In genomic region chr8:82356091-82356490, GRCm38 (mm10) we compare ENCODE assay signal across 24 mouse cellular contexts. TPM values are rescaled to one million over a fixed set of nuclear protein-coding genes. Genes with fewer than 3 reads are reported as not detected.
DNase-seq lines count a peak whose midpoint lies in the region; ATAC-seq lines count a peak whose summit lies in the region.
"Had no signal": no experiment of that assay in that cellular context is flagged by ENCODE, and none has a peak within 500 bp of the region (broad histone marks: within the 10 kb centered on the region; RNA-seq: fewer than 3 reads in every experiment).

No protein-coding gene starts in this region.

- WGBS in neural tube, embryonic 13.5 days: 46% methylated on average over 2 of the region's 2 CpGs

- H3K36me3 ChIP-seq in neural tube, embryonic 13.5 days: no peaks in the 10 kb centered on the region
- H3K36me3 ChIP-seq: G1E; kidney, embryonic 15.5 days; liver, embryonic 12.5 days had no signal

- no peaks in the 10 kb centered on the region for H3K27me3 ChIP-seq in neural tube, embryonic 13.5 days
- H3K27me3 ChIP-seq: heart, embryonic 13.5 days; kidney, embryonic 15.5 days; liver, embryonic 12.5 days; Patski had no signal

- no peak overlapping the region for H3K9ac ChIP-seq in neural tube, embryonic 13.5 days
- H3K9ac ChIP-seq: forebrain, postnatal 0 days; heart, embryonic 13.5 days; kidney, embryonic 15.5 days; liver, embryonic 12.5 days; liver, postnatal 0 days had no signal

- H3K4me3 ChIP-seq in neural tube, embryonic 13.5 days: no peak overlapping the region
- H3K4me3 ChIP-seq: erythroblast, embryonic 14.5 days; heart, embryonic 13.5 days; kidney, embryonic 15.5 days; liver, embryonic 12.5 days had no signal

- H3K9me3 ChIP-seq in neural tube, embryonic 13.5 days: no peaks in the 10 kb centered on the region
- H3K9me3 ChIP-seq: G1E; heart, embryonic 13.5 days; kidney, embryonic 15.5 days; liver, embryonic 12.5 days had no signal

- H3K4me1 ChIP-seq in neural tube, embryonic 13.5 days (replicated peaks): no peaks in the 10 kb centered on the region
- H3K4me1 ChIP-seq: kidney, embryonic 15.5 days had no signal

- peak; percentile 36; the same call in 1 of the 2 replicates for ATAC-seq in neural tube, embryonic 13.5 days (ENCODE audit: low read depth)
- ATAC-seq: forebrain, postnatal 0 days; liver, embryonic 12.5 days; liver, postnatal 0 days; Patski had no signal

- peak; percentile 5 for DNase-seq in cerebellum, adult 11 months
- DNase-seq in cerebellum, adult 8-10 months: no peak
- no peak for DNase-seq in neural tube, embryonic 10.5 days (ENCODE audit: extremely low spot score, low spot score)
- DNase-seq in forelimb bud, embryonic 11.5 days (ENCODE audit: low read depth, low spot score): peak; percentile 12
- DNase-seq in ovary, postnatal 10 days (ENCODE audit: low spot score): no peak
- no peak for DNase-seq in spleen, postnatal 36 days (ENCODE audit: low spot score in 2 of 2)
- DNase-seq: adrenal gland, postnatal 25 days; forebrain, postnatal 0 days; gastrocnemius, postnatal 10 days; heart, postnatal 10 days; kidney, adult 18-20 months; kidney, postnatal 25 days; left cerebral cortex, postnatal 4 days; liver, postnatal 0 days; lung, postnatal 36 days; thymus, postnatal 4 days had no signal

- H3K4me2 ChIP-seq in neural tube, embryonic 13.5 days: no peak overlapping the region
- H3K4me2 ChIP-seq: heart, embryonic 13.5 days; kidney, embryonic 15.5 days; liver, embryonic 12.5 days; midbrain, embryonic 11.5 days had no signal

- no peak overlapping the region for H3K27ac ChIP-seq in neural tube, embryonic 13.5 days (replicated peaks)
- H3K27ac ChIP-seq: heart, embryonic 13.5 days; kidney, embryonic 15.5 days; liver, embryonic 12.5 days had no signal

RNA-seq across cellular contexts. Expression of gene Il15, which starts 46.9 kb away (rescaled TPM):
- polyA plus RNA-seq in neural tube, embryonic 13.5 days (2015; fragmentation: Nextera tagmentation; extraction: Ambion mirVana): 0.88 and 1.4 TPM in 2 replicates
- polyA plus RNA-seq: erythroblast, embryonic 14.5 days; G1E had no signal

Comparison
In these comparisons a context has a peak if more than half of its experiments do, and no peak if none do; other contexts are left out.
1. DNase-seq: peak in cerebellum, adult 11 months (single experiment) and forelimb bud, embryonic 11.5 days (single experiment); none in cerebellum, adult 8-10 months (single experiment), neural tube, embryonic 10.5 days (single experiment), ovary, postnatal 10 days (single experiment) and spleen, postnatal 36 days (0 of 2).